Mouse (Mus musculus): ENCODE data around the gene Cnpy2. TPM values are rescaled to one million over a fixed set of nuclear protein-coding genes. Genes with fewer than 3 reads are reported as not detected.
"Not testable (repeated sequence)": the region's sequence is repeated elsewhere in the genome, so short reads cannot be mapped to it uniquely, and the experiment has no call there.

Gene Cnpy2
- polyA plus RNA-seq, 1 experiment from 2014 or later: 288 TPM

DNA sequence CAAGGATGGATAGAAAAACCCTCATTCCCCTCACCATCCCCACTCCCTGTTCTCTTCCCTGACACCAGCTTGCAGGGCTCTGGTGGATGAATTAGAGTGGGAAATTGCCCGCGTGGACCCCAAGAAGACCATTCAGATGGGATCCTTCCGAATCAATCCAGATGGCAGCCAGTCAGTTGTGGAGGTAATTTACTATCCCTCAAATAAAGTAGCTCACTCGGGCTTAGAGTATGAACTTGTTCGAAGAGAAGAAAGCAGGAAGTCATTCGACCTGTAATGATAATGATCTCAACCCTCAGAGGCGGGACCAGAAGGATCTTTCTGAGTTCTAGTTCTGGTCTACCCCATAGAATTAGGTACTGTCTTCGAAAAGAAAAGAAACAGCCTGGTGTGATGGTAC, 1.3 kb downstream of the Cnpy2 start:
- no peak for ATAC-seq (replicated peaks; ENCODE audit: insufficient number of reproducible peaks, low FRiP score, low TSS enrichment, low read depth)
- WGBS: 81% methylated on average over 8 of the region's 8 CpGs
- Histone ChIP-seq H3K27ac (replicated peaks; ENCODE audit: low read depth, low read length) (no peak overlapping the region), H3K27me3 (ENCODE audit: control insufficient read depth, insufficient read depth, low read length) (no peaks in the 10 kb centered on the region), H3K4me1 (ENCODE audit: control insufficient read depth, insufficient read depth, low read length) (no peaks in the 10 kb centered on the region), H3K4me2 (ENCODE audit: low read depth, low read length) (peak overlapping the region; percentile 69), H3K9ac (replicated peaks; ENCODE audit: low read length) (peak overlapping the region; percentile 98), H3K36me3 (replicated peaks; ENCODE audit: control insufficient read depth, insufficient read depth, low read depth, low read length) (peaks cover 12% of the 10 kb centered on the region), H3K9me3 (replicated peaks; ENCODE audit: control insufficient read depth, low read length) (no peaks in the 10 kb centered on the region), H3K4me3 (ENCODE audit: low read depth, low read length) (peak overlapping the region; percentile 89)
- no peak for DNase-seq (ENCODE audit: low spot score)

- Histone ChIP-seq H3K27ac (replicated peaks; ENCODE audit: low read depth, low read length) (no peak overlapping the region), H3K9ac (replicated peaks; ENCODE audit: low read length) (no peak overlapping the region), H3K36me3 (replicated peaks; ENCODE audit: control insufficient read depth, insufficient read depth, low read depth, low read length) (peaks cover 12% of the 10 kb centered on the region), H3K9me3 (replicated peaks; ENCODE audit: control insufficient read depth, low read length) (no peaks in the 10 kb centered on the region), H3K4me3 (ENCODE audit: low read depth, low read length) (no peak overlapping the region), H3K4me2 (ENCODE audit: low read depth, low read length) (no peak overlapping the region), H3K27me3 (ENCODE audit: control insufficient read depth, insufficient read depth, low read length) (no peaks in the 10 kb centered on the region), H3K4me1 (ENCODE audit: control insufficient read depth, insufficient read depth, low read length) (no peaks in the 10 kb centered on the region)
- ATAC-seq (replicated peaks; ENCODE audit: insufficient number of reproducible peaks, low FRiP score, low TSS enrichment, low read depth): no peak
- 94% methylated on average over 8 of the region's 8 CpGs for WGBS
- DNase-seq (ENCODE audit: low spot score): no peak
Observed at GRCm38 (mm10) chr10:128326825-128327224, 4.6 kb downstream of the Cnpy2 start.

DNA sequence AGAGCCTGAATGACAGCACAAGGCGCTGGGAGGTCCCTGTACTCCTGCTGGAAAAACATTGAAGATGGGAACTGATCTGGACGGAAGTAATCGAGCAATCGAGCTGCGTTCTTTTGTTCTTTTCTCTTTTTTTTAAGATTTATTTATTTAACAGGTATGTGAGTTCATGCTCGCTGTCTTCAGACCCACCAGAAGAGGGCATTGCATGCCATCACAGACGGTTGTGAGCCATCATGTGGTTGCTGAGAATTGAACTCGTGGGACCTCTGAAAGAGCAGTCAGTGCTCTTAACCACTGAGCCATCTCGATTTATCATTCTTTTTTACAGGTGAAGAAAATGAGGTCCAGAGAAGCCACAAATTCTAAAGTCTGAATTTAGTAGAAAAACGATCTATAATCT, 5.4 kb downstream of the Cnpy2 start:
- Histone ChIP-seq H3K4me1 (ENCODE audit: control insufficient read depth, insufficient read depth, low read length) (no peaks in the 10 kb centered on the region), H3K4me3 (ENCODE audit: low read depth, low read length) (no peak overlapping the region), H3K27me3 (ENCODE audit: control insufficient read depth, insufficient read depth, low read length) (no peaks in the 10 kb centered on the region), H3K4me2 (ENCODE audit: low read depth, low read length) (no peak overlapping the region), H3K9ac (replicated peaks; ENCODE audit: low read length) (no peak overlapping the region), H3K27ac (replicated peaks; ENCODE audit: low read depth, low read length) (no peak overlapping the region), H3K36me3 (replicated peaks; ENCODE audit: control insufficient read depth, insufficient read depth, low read depth, low read length) (peaks cover 12% of the 10 kb centered on the region), H3K9me3 (replicated peaks; ENCODE audit: control insufficient read depth, low read length) (no peaks in the 10 kb centered on the region)
- no peak for DNase-seq (ENCODE audit: low spot score)
- 92% methylated on average over 10 of the region's 10 CpGs for WGBS
- no peak for ATAC-seq (replicated peaks; ENCODE audit: insufficient number of reproducible peaks, low FRiP score, low TSS enrichment, low read depth)

GRCm38 (mm10) chr10:128332358-128333249, 10.3 kb downstream of the Cnpy2 start:
- not testable (repeated sequence) for H3K4me2 ChIP-seq (ENCODE audit: low read depth, low read length); H3K4me1 ChIP-seq (ENCODE audit: control insufficient read depth, insufficient read depth, low read length); H3K4me3 ChIP-seq (ENCODE audit: low read depth, low read length); H3K27ac ChIP-seq (replicated peaks; ENCODE audit: low read depth, low read length); H3K9ac ChIP-seq (replicated peaks; ENCODE audit: low read length); H3K9me3 ChIP-seq (replicated peaks; ENCODE audit: control insufficient read depth, low read length); DNase-seq (ENCODE audit: low spot score); H3K36me3 ChIP-seq (replicated peaks; ENCODE audit: control insufficient read depth, insufficient read depth, low read depth, low read length); H3K27me3 ChIP-seq (ENCODE audit: control insufficient read depth, insufficient read depth, low read length); ATAC-seq (replicated peaks; ENCODE audit: insufficient number of reproducible peaks, low FRiP score, low TSS enrichment, low read depth)
- WGBS: 74% methylated on average over 6 of the region's 6 CpGs

DNA sequence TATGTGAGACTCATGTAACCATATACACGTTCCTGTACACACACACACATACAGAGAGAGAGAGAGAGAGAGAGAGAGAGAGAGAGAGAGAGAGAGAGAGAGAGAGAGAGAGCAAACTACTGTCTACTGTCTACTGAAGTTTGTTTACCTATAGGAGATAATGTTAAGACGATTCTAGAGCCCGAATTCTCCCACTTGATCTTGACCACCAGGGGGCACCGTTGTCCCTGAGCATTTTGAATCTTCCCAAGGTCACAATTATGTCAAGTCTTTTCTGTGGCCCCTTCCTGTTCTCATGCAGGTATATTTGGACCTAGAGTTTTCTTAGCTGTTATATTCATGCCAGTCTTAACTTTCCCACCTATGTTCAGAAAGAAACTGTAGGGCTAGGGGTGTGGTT, 13.3 kb downstream of the Cnpy2 start:
- Histone ChIP-seq H3K27ac (replicated peaks; ENCODE audit: low read depth, low read length) (no peak overlapping the region), H3K4me1 (ENCODE audit: control insufficient read depth, insufficient read depth, low read length) (no peaks in the 10 kb centered on the region), H3K36me3 (replicated peaks; ENCODE audit: control insufficient read depth, insufficient read depth, low read depth, low read length) (no peaks in the 10 kb centered on the region), H3K4me2 (ENCODE audit: low read depth, low read length) (no peak overlapping the region), H3K27me3 (ENCODE audit: control insufficient read depth, insufficient read depth, low read length) (no peaks in the 10 kb centered on the region), H3K9ac (replicated peaks; ENCODE audit: low read length) (no peak overlapping the region), H3K4me3 (ENCODE audit: low read depth, low read length) (no peak overlapping the region), H3K9me3 (replicated peaks; ENCODE audit: control insufficient read depth, low read length) (no peaks in the 10 kb centered on the region)
- no peak for ATAC-seq (replicated peaks; ENCODE audit: insufficient number of reproducible peaks, low FRiP score, low TSS enrichment, low read depth)
- DNase-seq (ENCODE audit: low spot score): peak; percentile 82
- 4% methylated on average over 4 of the region's 4 CpGs for WGBS

DNA sequence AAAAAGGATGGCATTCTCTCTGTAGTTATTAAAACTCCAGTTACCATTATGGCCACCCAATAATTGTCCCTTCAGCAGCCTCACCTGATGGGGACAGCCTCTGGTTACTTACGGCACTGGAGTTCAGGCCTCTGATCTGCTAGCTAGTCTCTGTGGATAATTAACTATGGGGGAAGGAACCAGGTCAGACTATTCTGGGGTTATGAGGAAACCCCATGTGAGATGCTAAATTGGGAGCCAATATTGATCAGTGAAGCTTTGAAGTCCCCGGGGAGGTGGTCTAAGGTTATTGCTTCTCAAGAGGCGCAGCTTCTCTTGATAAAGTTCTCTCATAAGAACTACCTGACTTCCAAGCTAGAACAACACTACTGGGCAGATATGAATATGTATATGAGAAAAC, 13.9 kb downstream of the Cnpy2 start:
- Histone ChIP-seq H3K36me3 (replicated peaks; ENCODE audit: control insufficient read depth, insufficient read depth, low read depth, low read length) (no peaks in the 10 kb centered on the region), H3K9me3 (replicated peaks; ENCODE audit: control insufficient read depth, low read length) (no peaks in the 10 kb centered on the region), H3K27ac (replicated peaks; ENCODE audit: low read depth, low read length) (no peak overlapping the region), H3K9ac (replicated peaks; ENCODE audit: low read length) (no peak overlapping the region), H3K4me2 (ENCODE audit: low read depth, low read length) (no peak overlapping the region), H3K27me3 (ENCODE audit: control insufficient read depth, insufficient read depth, low read length) (no peaks in the 10 kb centered on the region), H3K4me1 (ENCODE audit: control insufficient read depth, insufficient read depth, low read length) (no peaks in the 10 kb centered on the region), H3K4me3 (ENCODE audit: low read depth, low read length) (no peak overlapping the region)
- no peak for DNase-seq (ENCODE audit: low spot score)
- ATAC-seq (replicated peaks; ENCODE audit: insufficient number of reproducible peaks, low FRiP score, low TSS enrichment, low read depth): no peak
- WGBS: 94% methylated on average over 3 of the region's 3 CpGs

GRCm38 (mm10) chr10:128336597-128336996, 14.3 kb downstream of the Cnpy2 start:
- H3K27ac ChIP-seq (replicated peaks; ENCODE audit: low read depth, low read length): no peak overlapping the region
- H3K9ac ChIP-seq (replicated peaks; ENCODE audit: low read length): no peak overlapping the region; the same call in 1 of the 2 replicates
- H3K4me1 ChIP-seq (ENCODE audit: control insufficient read depth, insufficient read depth, low read length): no peaks in the 10 kb centered on the region
- H3K4me2 ChIP-seq (ENCODE audit: low read depth, low read length): peak overlapping the region; percentile 32; the same call in 1 of the 2 replicates
- H3K27me3 ChIP-seq (ENCODE audit: control insufficient read depth, insufficient read depth, low read length): no peaks in the 10 kb centered on the region
- DNase-seq (ENCODE audit: low spot score) (no peak), ATAC-seq (replicated peaks; ENCODE audit: insufficient number of reproducible peaks, low FRiP score, low TSS enrichment, low read depth) (no peak)
- peak overlapping the region; percentile 86; the same call in 1 of the 2 replicates for H3K4me3 ChIP-seq (ENCODE audit: low read depth, low read length)
- no peaks in the 10 kb centered on the region for H3K36me3 ChIP-seq (replicated peaks; ENCODE audit: control insufficient read depth, insufficient read depth, low read depth, low read length)
- H3K9me3 ChIP-seq (replicated peaks; ENCODE audit: control insufficient read depth, low read length): no peaks in the 10 kb centered on the region
- WGBS: 80% methylated on average over 3 of the region's 3 CpGs
